Mouse (Mus musculus): Measurements from ENCODE around the gene Catsperd. TPM values are rescaled to one million over a fixed set of nuclear protein-coding genes. Genes with fewer than 3 reads are reported as not detected.

Catsperd gene
- polyA plus RNA-seq, 1 experiment, result not detected

- TF ChIP-seq CTCF (IDR thresholded peaks at IDR 0.05; ENCODE audit: control insufficient read depth, insufficient read depth, low read length) (no peak), POLR2A (IDR thresholded peaks at IDR 0.05; ENCODE audit: borderline replicate concordance, control insufficient read depth, low read depth, low read length) (no peak)
- no peaks in the 10 kb centered on the region for H3K4me1 ChIP-seq (ENCODE audit: control insufficient read depth, insufficient read depth, low read length)
- no peak overlapping the region for H3K4me3 ChIP-seq (replicated peaks; ENCODE audit: control insufficient read depth, low read depth, low read length)
- WGBS, result 28% methylated on average over 6 of the region's 6 CpGs
- no peak overlapping the region for H3K27ac ChIP-seq (ENCODE audit: control insufficient read depth, insufficient read depth, low read depth, low read length, poor library complexity)
These were observed 65.9 kb downstream of the Catsperd start for GRCm38 (mm10) chr17:56693851-56694310.

- Histone ChIP-seq H3K27ac (ENCODE audit: control insufficient read depth, insufficient read depth, low read depth, low read length, poor library complexity) (no peak overlapping the region), H3K4me1 (ENCODE audit: control insufficient read depth, insufficient read depth, low read length) (no peaks in the 10 kb centered on the region), H3K4me3 (replicated peaks; ENCODE audit: control insufficient read depth, low read depth, low read length) (no peak overlapping the region)
- WGBS, result 89% methylated on average over 2 of the region's 2 CpGs
- TF ChIP-seq POLR2A (IDR thresholded peaks at IDR 0.05; ENCODE audit: borderline replicate concordance, control insufficient read depth, low read depth, low read length) (no peak), CTCF (IDR thresholded peaks at IDR 0.05; ENCODE audit: control insufficient read depth, insufficient read depth, low read length) (no peak)
These were observed 72.5 kb downstream of the Catsperd start for GRCm38 (mm10) chr17:56700451-56700850.

- TF ChIP-seq CTCF (IDR thresholded peaks at IDR 0.05; ENCODE audit: control insufficient read depth, insufficient read depth, low read length) (no peak), POLR2A (IDR thresholded peaks at IDR 0.05; ENCODE audit: borderline replicate concordance, control insufficient read depth, low read depth, low read length) (no peak)
- Histone ChIP-seq H3K27ac (ENCODE audit: control insufficient read depth, insufficient read depth, low read depth, low read length, poor library complexity) (no peak overlapping the region), H3K4me1 (ENCODE audit: control insufficient read depth, insufficient read depth, low read length) (no peaks in the 10 kb centered on the region), H3K4me3 (replicated peaks; ENCODE audit: control insufficient read depth, low read depth, low read length) (no peak overlapping the region)
- WGBS, result 88% methylated on average over 4 of the region's 4 CpGs
These were observed 75.1 kb downstream of the Catsperd start for GRCm38 (mm10) chr17:56703038-56703437.

- 77% methylated on average over 1 of the region's 1 CpGs for WGBS
These were observed 78.6 kb downstream of the Catsperd start for GRCm38 (mm10) chr17:56706515-56706914.

GRCm38 (mm10) chr17:56708692-56709091 lies 80.7 kb downstream of the Catsperd start:
- no peak for TF ChIP-seq CTCF (IDR thresholded peaks at IDR 0.05; ENCODE audit: control insufficient read depth, insufficient read depth, low read length)
- TF ChIP-seq POLR2A (IDR thresholded peaks at IDR 0.05; ENCODE audit: borderline replicate concordance, control insufficient read depth, low read depth, low read length), result no peak
- H3K4me1 ChIP-seq (ENCODE audit: control insufficient read depth, insufficient read depth, low read length), result no peaks in the 10 kb centered on the region
- no peak overlapping the region for H3K27ac ChIP-seq (ENCODE audit: control insufficient read depth, insufficient read depth, low read depth, low read length, poor library complexity)
- no peak overlapping the region for H3K4me3 ChIP-seq (replicated peaks; ENCODE audit: control insufficient read depth, low read depth, low read length)
- WGBS, result 83% methylated on average over 4 of the region's 4 CpGs

More at GRCm38 (mm10) chr17:56706515-56706914, 78.6 kb downstream of the Catsperd start:
- Histone ChIP-seq H3K4me1 (ENCODE audit: control insufficient read depth, insufficient read depth, low read length) (no peaks in the 10 kb centered on the region), H3K4me3 (replicated peaks; ENCODE audit: control insufficient read depth, low read depth, low read length) (no peak overlapping the region), H3K27ac (ENCODE audit: control insufficient read depth, insufficient read depth, low read depth, low read length, poor library complexity) (no peak overlapping the region)
- TF ChIP-seq POLR2A (IDR thresholded peaks at IDR 0.05; ENCODE audit: borderline replicate concordance, control insufficient read depth, low read depth, low read length) (no peak), CTCF (IDR thresholded peaks at IDR 0.05; ENCODE audit: control insufficient read depth, insufficient read depth, low read length) (no peak)

GRCm38 (mm10) chr17:56709708-56710107 lies 81.8 kb downstream of the Catsperd start:
- H3K4me1 ChIP-seq (ENCODE audit: control insufficient read depth, insufficient read depth, low read length), result no peaks in the 10 kb centered on the region
- WGBS, result 90% methylated on average over 3 of the region's 3 CpGs
- TF ChIP-seq CTCF (IDR thresholded peaks at IDR 0.05; ENCODE audit: control insufficient read depth, insufficient read depth, low read length), result no peak
- TF ChIP-seq POLR2A (IDR thresholded peaks at IDR 0.05; ENCODE audit: borderline replicate concordance, control insufficient read depth, low read depth, low read length), result no peak
- H3K27ac ChIP-seq (ENCODE audit: control insufficient read depth, insufficient read depth, low read depth, low read length, poor library complexity), result no peak overlapping the region
- no peak overlapping the region for H3K4me3 ChIP-seq (replicated peaks; ENCODE audit: control insufficient read depth, low read depth, low read length)

Other genes with a start within 250 kb of the Catsperd start
- gene Ptprs, start 151.7 kb upstream of the Catsperd start, polyA plus RNA-seq (2011; ENCODE audit: insufficient read depth, insufficient read length, low replicate concordance, missing spikeins), result 23.2 and 54.0 TPM in 2 replicates
- gene Znrf4, start 115.7 kb upstream of the Catsperd start, polyA plus RNA-seq (2011; ENCODE audit: insufficient read depth, insufficient read length, low replicate concordance, missing spikeins), result not detected in 2 replicates
- 2.6 and 4.0 TPM in 2 replicates for gene Gm20219, start 73.8 kb upstream of the Catsperd start, polyA plus RNA-seq (2011; ENCODE audit: insufficient read depth, insufficient read length, low replicate concordance, missing spikeins)
- gene Safb2, start 43.6 kb upstream of the Catsperd start, polyA plus RNA-seq (2011; ENCODE audit: insufficient read depth, insufficient read length, low replicate concordance, missing spikeins), result 251 and 400 TPM in 2 replicates
- 94.9 and 178 TPM in 2 replicates for gene Safb, start 43.3 kb upstream of the Catsperd start, polyA plus RNA-seq (2011; ENCODE audit: insufficient read depth, insufficient read length, low replicate concordance, missing spikeins)
- 44.0 and 94.1 TPM in 2 replicates for gene 2410015M20Rik, start 18.4 kb upstream of the Catsperd start, polyA plus RNA-seq (2011; ENCODE audit: insufficient read depth, insufficient read length, low replicate concordance, missing spikeins)
- 407 and 414 TPM in 2 replicates for gene Rpl36, start 14.7 kb upstream of the Catsperd start, polyA plus RNA-seq (2011; ENCODE audit: insufficient read depth, insufficient read length, low replicate concordance, missing spikeins)
- 19.7 and 29.5 TPM in 2 replicates for gene Lonp1, start 1.3 kb upstream of the Catsperd start, polyA plus RNA-seq (2011; ENCODE audit: insufficient read depth, insufficient read length, low replicate concordance, missing spikeins)
- gene Ranbp3, start 45.2 kb downstream of the Catsperd start, polyA plus RNA-seq (2011; ENCODE audit: insufficient read depth, insufficient read length, low replicate concordance, missing spikeins), result 36.4 and 52.9 TPM in 2 replicates
- 136 and 211 TPM in 2 replicates for gene Ndufa11, start 89.6 kb downstream of the Catsperd start, polyA plus RNA-seq (2011; ENCODE audit: insufficient read depth, insufficient read length, low replicate concordance, missing spikeins)
- 3.1 and 5.8 TPM in 2 replicates for gene Vmac, start 89.9 kb downstream of the Catsperd start, polyA plus RNA-seq (2011; ENCODE audit: insufficient read depth, insufficient read length, low replicate concordance, missing spikeins)
- not detected in 2 replicates for gene Nrtn, start 129.4 kb downstream of the Catsperd start, polyA plus RNA-seq (2011; ENCODE audit: insufficient read depth, insufficient read length, low replicate concordance, missing spikeins)
- gene Dus3l, start 136.6 kb downstream of the Catsperd start, polyA plus RNA-seq (2011; ENCODE audit: insufficient read depth, insufficient read length, low replicate concordance, missing spikeins), result 15.8 and 51.0 TPM in 2 replicates
- gene Prr22, start 142.1 kb downstream of the Catsperd start, polyA plus RNA-seq (2011; ENCODE audit: insufficient read depth, insufficient read length, low replicate concordance, missing spikeins), result 1.7 and 1.9 TPM in 2 replicates
- gene Rfx2, start 202.9 kb downstream of the Catsperd start, polyA plus RNA-seq (2011; ENCODE audit: insufficient read depth, insufficient read length, low replicate concordance, missing spikeins), result 16.2 and 18.2 TPM in 2 replicates
- gene Acsbg2, start 246.3 kb downstream of the Catsperd start, polyA plus RNA-seq (2011; ENCODE audit: insufficient read depth, insufficient read length, low replicate concordance, missing spikeins), result not detected in 2 replicates
- gene 1700061G19Rik, start 247.3 kb downstream of the Catsperd start, polyA plus RNA-seq (2011; ENCODE audit: insufficient read depth, insufficient read length, low replicate concordance, missing spikeins), result 0.92 TPM in 1 of 2 replicates, not detected in the other